Mouse (Mus musculus): ENCODE measurements around the gene Ubr2.

DNA sequence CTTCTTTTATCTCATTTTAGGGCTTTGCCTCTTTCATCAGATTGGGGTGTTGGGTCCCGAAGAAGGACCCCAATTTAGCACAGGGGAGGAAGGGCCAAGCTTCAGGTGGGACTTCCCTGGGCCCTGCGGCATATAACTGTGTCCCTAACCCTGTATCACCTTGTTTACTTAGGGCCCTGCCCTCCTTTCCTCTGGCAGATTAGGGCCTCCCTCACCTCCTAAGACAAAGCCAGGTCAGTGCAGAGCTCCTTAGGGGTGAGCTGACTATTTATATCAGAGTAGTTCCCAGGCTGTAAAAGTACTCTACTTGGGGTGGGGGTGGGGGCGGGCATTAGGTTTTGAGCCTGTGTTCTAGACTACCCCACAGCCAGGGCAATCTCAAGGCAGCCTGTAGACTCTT lies 95.2 kb downstream of the Ubr2 start:
- TF ChIP-seq CTCF (IDR thresholded peaks at IDR 0.05; ENCODE audit: insufficient read depth, low read length) (no peak), POLR2A (IDR thresholded peaks at IDR 0.05; ENCODE audit: borderline replicate concordance, extremely low read depth, low read depth, low read length) (no peak)
